Mouse (Mus musculus): ENCODE measurements around the gene Ncf1. TPM values are rescaled to one million over a fixed set of nuclear protein-coding genes. Genes with fewer than 3 reads are reported as not detected.
A peak's percentile ranks its signal among the peaks of the same experiment; 100 is the strongest.

Ncf1 gene
- polyA plus RNA-seq, 1 experiment from 2014 or later, result 2.2 TPM

DNA sequence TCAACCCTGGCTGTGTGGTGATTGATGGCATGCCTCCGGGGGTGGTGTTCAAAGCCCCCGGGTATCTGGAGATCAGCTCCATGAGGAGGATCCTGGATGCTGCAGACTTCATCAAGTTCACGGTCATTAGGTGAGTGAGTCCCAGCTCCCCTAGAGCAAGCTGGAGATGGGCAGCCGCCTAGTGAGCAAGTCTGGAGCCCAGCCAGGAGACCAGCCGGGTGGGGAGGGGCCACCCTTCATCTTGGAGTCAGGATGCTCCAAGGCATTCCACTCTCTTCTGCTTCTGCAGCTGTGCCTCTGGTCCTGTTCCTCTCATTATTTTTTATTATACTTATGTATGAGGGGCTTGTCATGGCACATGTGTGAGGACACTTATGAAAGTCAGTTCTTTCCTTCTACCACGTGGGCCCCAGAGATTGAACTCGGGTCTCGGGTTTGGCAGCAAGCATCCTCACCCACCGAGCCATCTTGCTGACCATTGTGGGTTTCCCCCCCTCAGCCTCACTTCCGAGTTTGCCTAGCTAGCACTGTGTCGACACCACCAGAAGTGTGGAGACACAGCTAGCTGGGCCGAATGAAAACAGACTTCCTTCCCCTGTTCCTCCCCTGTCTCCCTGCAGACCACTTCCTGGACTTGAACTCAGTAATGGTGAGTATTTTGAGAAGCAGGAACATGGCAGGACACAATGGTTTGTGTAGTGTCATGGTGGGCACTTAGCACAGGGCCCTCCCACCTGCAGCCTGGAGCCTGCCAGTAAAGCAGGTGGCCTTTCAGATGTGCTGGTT, 15.2 kb downstream of the Ncf1 start:
- Histone ChIP-seq H3K4me2 (ENCODE audit: low read length) (no peak overlapping the region), H3K27me3 (replicated peaks; ENCODE audit: control insufficient read depth, insufficient read depth, low read length) (no peaks in the 10 kb centered on the region), H3K4me1 (ENCODE audit: control insufficient read depth, insufficient read depth, low read length) (no peaks in the 10 kb centered on the region), H3K27ac (ENCODE audit: low read depth, low read length) (no peak overlapping the region), H3K36me3 (ENCODE audit: control insufficient read depth, insufficient read depth, low read length) (peaks cover 11% of the 10 kb centered on the region), H3K4me3 (ENCODE audit: low read depth, low read length) (no peak overlapping the region), H3K9me3 (replicated peaks; ENCODE audit: control insufficient read depth, low read length) (no peaks in the 10 kb centered on the region), H3K9ac (ENCODE audit: low read length) (no peak overlapping the region)
- WGBS, result 73% methylated on average over 12 of the region's 12 CpGs
- DNase-seq (ENCODE audit: low spot score) (peak; percentile 34), ATAC-seq (no peak)

DNA sequence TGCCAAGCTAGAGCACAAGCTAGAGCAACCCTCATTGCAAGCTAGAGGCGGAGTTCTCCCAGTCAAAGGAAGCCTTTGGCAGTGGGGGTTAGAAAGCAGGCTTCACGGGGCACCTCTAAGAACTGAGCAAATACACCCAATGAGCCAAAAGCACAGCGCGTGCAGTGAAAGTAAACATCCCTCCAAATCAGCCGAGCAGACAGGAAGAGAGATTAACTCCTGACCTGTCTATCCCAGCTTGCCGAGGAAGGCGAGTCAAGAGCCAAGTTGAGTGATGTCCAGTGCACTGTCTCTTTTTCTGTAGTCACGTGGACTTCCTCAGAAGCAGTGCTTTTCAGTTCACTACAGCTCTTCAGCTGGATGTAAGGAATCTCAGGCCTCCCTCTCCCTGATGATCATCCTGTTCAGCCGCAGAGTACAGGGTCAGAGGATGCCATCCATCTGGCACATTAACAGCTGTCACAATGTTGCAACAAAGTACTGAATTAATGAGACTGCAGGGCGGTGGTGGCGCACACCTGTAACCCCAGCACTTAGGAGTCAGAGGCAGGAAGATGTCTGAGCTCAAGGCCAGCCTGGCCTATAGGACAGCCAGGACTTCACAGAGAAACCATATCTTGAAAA, 19.4 kb downstream of the Ncf1 start:
- 81% methylated on average over 11 of the region's 11 CpGs for WGBS
- Histone ChIP-seq H3K36me3 (ENCODE audit: control insufficient read depth, insufficient read depth, low read length) (0 out of 2 replicates have a peak, but pooled peaks cover 2% of the 10 kb centered on the region), H3K4me2 (ENCODE audit: low read length) (no peak overlapping the region), H3K4me3 (ENCODE audit: low read depth, low read length) (no peak overlapping the region), H3K9me3 (replicated peaks; ENCODE audit: control insufficient read depth, low read length) (no peaks in the 10 kb centered on the region), H3K9ac (ENCODE audit: low read length) (no peak overlapping the region), H3K27ac (ENCODE audit: low read depth, low read length) (no peak overlapping the region), H3K4me1 (ENCODE audit: control insufficient read depth, insufficient read depth, low read length) (no peaks in the 10 kb centered on the region), H3K27me3 (replicated peaks; ENCODE audit: control insufficient read depth, insufficient read depth, low read length) (no peaks in the 10 kb centered on the region)
- ATAC-seq (no peak), DNase-seq (ENCODE audit: low spot score) (no peak)

DNA sequence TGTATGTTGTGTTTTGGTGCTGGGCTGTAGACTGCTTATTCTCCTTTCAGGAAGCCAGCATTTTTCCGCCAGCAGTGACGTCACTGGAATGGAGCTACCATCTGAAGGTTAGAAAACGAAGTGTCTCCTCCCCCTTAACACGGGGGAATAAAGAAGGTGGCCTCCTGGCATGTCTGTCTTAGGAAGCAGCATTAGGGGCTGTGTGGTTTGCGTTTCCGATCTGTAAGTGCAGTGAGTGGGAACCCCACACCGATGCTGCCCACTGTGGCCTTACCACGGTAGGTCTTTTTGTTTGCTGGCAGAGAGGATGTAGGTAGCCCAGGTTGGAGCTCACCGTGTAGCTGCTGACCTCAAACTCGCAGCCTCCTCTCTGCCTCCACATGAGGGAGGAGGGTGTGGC, 22.7 kb downstream of the Ncf1 start:
- no peaks in the 10 kb centered on the region for H3K27me3 ChIP-seq (replicated peaks; ENCODE audit: control insufficient read depth, insufficient read depth, low read length)
- WGBS, result 85% methylated on average over 10 of the region's 10 CpGs
- no peak overlapping the region for H3K27ac ChIP-seq (ENCODE audit: low read depth, low read length)
- 0 out of 2 replicates have a peak, but pooled peaks cover 15% of the 10 kb centered on the region for H3K36me3 ChIP-seq (ENCODE audit: control insufficient read depth, insufficient read depth, low read length)
- H3K9ac ChIP-seq (ENCODE audit: low read length), result no peak overlapping the region
- no peak overlapping the region for H3K4me3 ChIP-seq (ENCODE audit: low read depth, low read length)
- H3K4me1 ChIP-seq (ENCODE audit: control insufficient read depth, insufficient read depth, low read length), result no peaks in the 10 kb centered on the region
- H3K4me2 ChIP-seq (ENCODE audit: low read length), result no peak overlapping the region
- DNase-seq (ENCODE audit: low spot score) (no peak), ATAC-seq (no peak)
- no peaks in the 10 kb centered on the region for H3K9me3 ChIP-seq (replicated peaks; ENCODE audit: control insufficient read depth, low read length)

DNA sequence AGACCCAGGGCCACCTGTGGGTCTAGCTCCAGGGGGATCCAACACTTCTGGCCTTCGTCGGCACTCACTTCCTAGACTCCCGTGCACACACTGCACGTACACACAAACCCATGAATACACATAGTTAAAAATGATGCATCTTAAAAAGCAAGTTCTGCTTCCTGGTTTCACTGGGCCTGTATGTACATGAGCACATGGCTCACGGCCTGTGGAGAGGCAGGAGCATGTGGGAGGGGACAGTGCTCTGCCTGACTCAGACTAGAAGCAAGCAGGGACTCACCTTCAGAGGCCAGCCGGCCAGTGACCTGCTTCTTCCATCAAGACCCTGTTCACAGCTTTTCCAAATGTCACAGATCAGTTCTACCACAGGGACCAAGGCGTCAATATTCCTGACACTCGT, 35.8 kb downstream of the Ncf1 start:
- no peak overlapping the region for H3K27ac ChIP-seq (ENCODE audit: low read depth, low read length)
- no peaks in the 10 kb centered on the region for H3K4me1 ChIP-seq (ENCODE audit: control insufficient read depth, insufficient read depth, low read length)
- no peaks in the 10 kb centered on the region for H3K27me3 ChIP-seq (replicated peaks; ENCODE audit: control insufficient read depth, insufficient read depth, low read length)
- no peak overlapping the region for H3K4me3 ChIP-seq (ENCODE audit: low read depth, low read length)
- 89% methylated on average over 8 of the region's 8 CpGs for WGBS
- H3K9me3 ChIP-seq (replicated peaks; ENCODE audit: control insufficient read depth, low read length), result no peaks in the 10 kb centered on the region
- H3K36me3 ChIP-seq (ENCODE audit: control insufficient read depth, insufficient read depth, low read length), result peaks cover 29% of the 10 kb centered on the region
- H3K9ac ChIP-seq (ENCODE audit: low read length), result no peak overlapping the region
- no peak overlapping the region for H3K4me2 ChIP-seq (ENCODE audit: low read length)
- DNase-seq (ENCODE audit: low spot score) (no peak), ATAC-seq (no peak)

DNA sequence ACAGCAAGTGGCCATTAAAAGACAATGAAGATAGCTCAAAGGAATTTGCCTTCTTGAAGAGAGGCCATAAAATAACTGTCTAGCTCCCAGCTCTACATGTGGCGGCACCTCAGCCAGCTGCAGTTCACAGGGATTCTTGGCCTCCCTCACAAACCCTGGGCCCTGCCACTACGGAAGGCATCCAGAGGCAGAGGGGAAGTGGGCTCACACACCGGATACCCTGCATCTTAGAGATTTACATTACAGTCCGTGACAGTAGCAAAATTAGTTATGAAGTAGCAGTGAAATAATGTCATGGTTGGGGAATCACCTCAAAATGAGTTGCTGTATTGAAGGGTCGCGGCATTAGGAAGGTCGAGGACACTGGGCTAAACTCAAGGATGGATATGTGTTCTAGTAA, 40.9 kb downstream of the Ncf1 start:
- Histone ChIP-seq H3K4me2 (ENCODE audit: low read length) (no peak overlapping the region), H3K9ac (ENCODE audit: low read length) (no peak overlapping the region), H3K4me3 (ENCODE audit: low read depth, low read length) (no peak overlapping the region), H3K27me3 (replicated peaks; ENCODE audit: control insufficient read depth, insufficient read depth, low read length) (no peaks in the 10 kb centered on the region), H3K4me1 (ENCODE audit: control insufficient read depth, insufficient read depth, low read length) (peaks cover under 1% of the 10 kb centered on the region), H3K9me3 (replicated peaks; ENCODE audit: control insufficient read depth, low read length) (no peaks in the 10 kb centered on the region; the same call in 1 of the 2 replicates), H3K36me3 (ENCODE audit: control insufficient read depth, insufficient read depth, low read length) (peaks cover 7% of the 10 kb centered on the region), H3K27ac (ENCODE audit: low read depth, low read length) (no peak overlapping the region)
- ATAC-seq (no peak), DNase-seq (ENCODE audit: low spot score) (no peak)
- 91% methylated on average over 7 of the region's 7 CpGs for WGBS

DNA sequence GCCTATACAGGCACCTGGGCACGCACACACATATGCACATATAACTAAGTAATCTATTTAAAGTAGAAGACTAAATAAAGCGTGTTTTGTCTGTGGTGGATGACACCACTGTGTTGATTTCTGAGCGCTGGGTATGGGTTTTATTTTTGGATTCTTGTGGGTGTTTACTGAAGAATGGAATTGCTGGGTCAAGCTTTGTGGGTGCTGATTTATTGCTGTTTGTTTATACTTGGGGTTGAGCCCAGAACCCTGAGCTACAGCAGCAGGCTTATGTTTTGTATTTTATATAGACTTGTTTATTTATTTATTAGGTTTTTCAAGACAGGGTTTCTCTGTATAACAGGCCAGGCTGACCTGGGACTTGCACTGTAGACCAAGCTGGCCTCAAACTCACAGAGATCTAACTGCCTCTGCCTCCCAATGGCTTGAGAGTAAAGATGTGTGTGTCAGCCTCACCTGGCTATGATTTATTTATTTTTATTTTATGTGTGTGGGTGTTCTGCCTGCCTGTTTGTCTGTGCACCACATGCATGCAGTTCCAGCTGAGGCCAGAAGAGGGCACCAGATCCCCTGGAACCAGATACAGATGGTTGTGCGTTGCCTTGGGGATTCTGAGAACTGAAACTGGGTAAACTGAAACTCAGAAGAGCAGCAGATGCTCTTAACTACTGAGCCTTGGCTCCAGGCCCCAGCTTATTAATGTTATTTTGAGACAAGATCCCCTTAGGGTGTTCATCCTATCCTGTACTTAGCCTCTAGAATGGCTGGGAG, 42.3 kb downstream of the Ncf1 start:
- Histone ChIP-seq H3K4me1 (ENCODE audit: control insufficient read depth, insufficient read depth, low read length) (peaks cover 11% of the 10 kb centered on the region), H3K27ac (ENCODE audit: low read depth, low read length) (no peak overlapping the region), H3K9me3 (replicated peaks; ENCODE audit: control insufficient read depth, low read length) (no peaks in the 10 kb centered on the region; the same call in 1 of the 2 replicates), H3K36me3 (ENCODE audit: control insufficient read depth, insufficient read depth, low read length) (no peaks in the 10 kb centered on the region), H3K4me3 (ENCODE audit: low read depth, low read length) (no peak overlapping the region), H3K9ac (ENCODE audit: low read length) (no peak overlapping the region), H3K4me2 (ENCODE audit: low read length) (no peak overlapping the region), H3K27me3 (replicated peaks; ENCODE audit: control insufficient read depth, insufficient read depth, low read length) (no peaks in the 10 kb centered on the region)
- ATAC-seq (no peak), DNase-seq (ENCODE audit: low spot score) (peak; percentile 48)
- 81% methylated on average over 4 of the region's 4 CpGs for WGBS

DNA sequence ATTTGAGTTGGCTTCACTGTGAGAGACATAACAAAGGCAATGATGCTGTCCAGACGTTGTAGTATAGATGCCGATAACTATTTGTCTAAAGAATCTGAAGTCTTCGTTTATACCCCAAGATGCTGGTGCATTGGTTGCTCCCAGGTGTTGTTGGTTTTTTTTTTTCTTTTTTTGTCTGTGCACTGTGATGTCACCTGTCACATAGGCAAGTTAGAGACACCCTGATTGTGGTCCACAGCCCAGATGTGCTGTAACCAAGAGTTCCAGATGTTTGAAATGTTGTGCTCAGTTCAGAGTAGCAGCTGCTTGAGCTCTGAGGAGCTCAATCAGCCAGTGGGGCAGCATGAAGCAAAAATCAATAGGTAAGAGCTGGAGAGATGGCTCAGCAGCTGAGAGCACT, 43.4 kb downstream of the Ncf1 start:
- no peaks in the 10 kb centered on the region for H3K27me3 ChIP-seq (replicated peaks; ENCODE audit: control insufficient read depth, insufficient read depth, low read length)
- 88% methylated on average over 3 of the region's 3 CpGs for WGBS
- no peaks in the 10 kb centered on the region; the same call in 1 of the 2 replicates for H3K9me3 ChIP-seq (replicated peaks; ENCODE audit: control insufficient read depth, low read length)
- H3K9ac ChIP-seq (ENCODE audit: low read length), result no peak overlapping the region
- no peak for DNase-seq (ENCODE audit: low spot score)
- no peaks in the 10 kb centered on the region for H3K36me3 ChIP-seq (ENCODE audit: control insufficient read depth, insufficient read depth, low read length)
- no peak overlapping the region for H3K4me3 ChIP-seq (ENCODE audit: low read depth, low read length)
- H3K27ac ChIP-seq (ENCODE audit: low read depth, low read length), result no peak overlapping the region
- H3K4me1 ChIP-seq (ENCODE audit: control insufficient read depth, insufficient read depth, low read length), result peaks cover 11% of the 10 kb centered on the region
- no peak for ATAC-seq
- H3K4me2 ChIP-seq (ENCODE audit: low read length), result no peak overlapping the region

DNA sequence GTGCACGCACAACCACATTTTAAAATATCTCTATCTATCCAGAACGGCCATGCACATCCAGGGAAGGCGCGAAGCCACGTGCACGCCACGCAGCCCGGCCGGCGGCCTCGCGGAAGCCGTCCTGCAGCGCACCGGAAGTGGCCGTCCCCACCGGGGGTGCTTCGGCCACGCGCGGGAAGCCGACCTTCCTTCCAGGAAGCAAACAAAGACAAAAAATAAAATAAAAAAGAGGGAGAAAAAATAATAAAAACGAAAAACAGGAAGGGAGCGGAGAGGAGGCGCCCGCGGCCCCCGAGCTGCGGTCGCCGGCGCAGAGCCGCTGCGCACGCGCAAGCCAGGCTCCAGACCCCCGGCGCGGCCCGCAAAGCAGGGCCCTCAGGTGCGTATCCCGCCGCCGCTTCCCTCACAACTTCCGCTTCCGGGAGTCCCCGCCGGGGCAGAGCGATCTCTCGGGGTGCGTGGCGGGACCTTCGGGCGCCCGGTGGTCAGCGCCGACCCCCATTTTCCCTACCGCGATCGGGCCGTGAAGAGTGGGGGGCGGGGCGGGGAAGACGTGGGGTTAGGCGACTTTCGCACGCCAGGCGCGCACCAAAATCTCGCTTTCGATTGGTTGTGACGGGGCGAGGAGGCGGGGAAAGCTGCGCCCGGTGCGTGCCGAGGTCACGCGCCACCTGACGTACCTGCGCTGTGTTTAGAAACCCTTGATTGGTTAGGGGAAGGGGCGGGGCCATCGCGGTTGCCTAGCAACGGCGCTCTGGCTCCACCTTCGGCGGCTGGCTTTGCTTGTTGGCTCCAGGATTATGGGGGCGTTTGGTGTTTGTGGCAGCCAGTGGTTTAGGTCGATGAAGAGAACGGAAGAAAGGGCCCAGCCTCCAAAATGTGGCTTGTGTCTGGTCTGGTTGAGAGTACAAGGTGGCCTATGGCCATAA, 45.3 kb downstream of the Ncf1 start, which contains the start of gene Gtf2ird2:
Gtf2ird2 (plus strand) TSS at position 140 of the 929 bp plus-strand sequence.
- H3K9ac ChIP-seq (ENCODE audit: low read length), result peak within 1 kb of the TSS; percentile 82
- H3K27me3 ChIP-seq (replicated peaks; ENCODE audit: control insufficient read depth, insufficient read depth, low read length), result no peaks in the 10 kb centered on the region
- H3K27ac ChIP-seq (ENCODE audit: low read depth, low read length), result peak within 1 kb of the TSS; percentile 92
- peak; percentile 95 for ATAC-seq
- H3K4me1 ChIP-seq (ENCODE audit: control insufficient read depth, insufficient read depth, low read length), result peaks cover 11% of the 10 kb centered on the region
- DNase-seq (ENCODE audit: low spot score), result peak; percentile 99
- no peaks in the 10 kb centered on the region for H3K36me3 ChIP-seq (ENCODE audit: control insufficient read depth, insufficient read depth, low read length)
- H3K4me3 ChIP-seq (ENCODE audit: low read depth, low read length), result peak within 1 kb of the TSS; percentile 65
- WGBS, result under 1% methylated on average over 92 of the region's 92 CpGs
- no peaks in the 10 kb centered on the region; the same call in 1 of the 2 replicates for H3K9me3 ChIP-seq (replicated peaks; ENCODE audit: control insufficient read depth, low read length)
- peak within 1 kb of the TSS; percentile 74 for H3K4me2 ChIP-seq (ENCODE audit: low read length)

Measured in forebrain, embryonic 14.5 days (tissue).